Mouse (Mus musculus): Measurements from ENCODE around the gene Cbfb. TPM values are rescaled to one million over a fixed set of nuclear protein-coding genes. Genes with fewer than 3 reads are reported as not detected.
"Not testable (repeated sequence)": the region's sequence is repeated elsewhere in the genome, so short reads cannot be mapped to it uniquely, and the experiment has no call there.

Cbfb gene
- total RNA-seq, 2 experiments from 2014 or later: 26.1 to 27.3 TPM

- DNase-seq (ENCODE audit: low spot score in 2 of 2): no peak
Measured at GRCm38 (mm10) chr8:105178211-105178800, 7.8 kb downstream of the Cbfb start.

GRCm38 (mm10) chr8:105182201-105182600, 11.7 kb downstream of the Cbfb start:
- no peak for DNase-seq (ENCODE audit: low spot score in 2 of 2)

DNA sequence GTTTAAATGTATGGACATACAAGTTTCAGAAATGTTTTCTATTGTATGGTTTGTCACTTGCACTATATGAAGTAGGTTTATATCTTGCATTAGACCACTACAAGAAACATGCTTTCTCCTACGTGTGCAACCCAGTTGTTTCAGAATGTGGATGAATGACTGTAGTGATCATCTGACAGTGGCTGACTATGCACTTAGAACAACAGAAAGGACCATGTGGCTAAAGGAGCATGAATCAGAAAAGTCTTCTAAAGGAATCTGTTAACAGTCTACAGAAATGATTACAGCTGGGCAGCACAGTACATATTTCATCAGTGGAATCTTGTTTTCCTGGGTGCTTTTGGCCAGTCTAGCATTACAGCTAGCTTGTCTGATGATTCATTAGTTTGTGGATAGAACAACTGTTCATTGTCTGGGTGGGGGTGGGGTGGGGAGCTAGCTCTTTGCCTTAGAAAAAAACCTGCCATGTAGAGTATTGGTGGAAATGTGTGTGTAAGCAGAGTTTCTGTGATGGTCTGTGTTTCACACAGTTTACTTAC, 16.1 kb downstream of the Cbfb start:
- no peak for DNase-seq (ENCODE audit: low spot score in 2 of 2)

DNA sequence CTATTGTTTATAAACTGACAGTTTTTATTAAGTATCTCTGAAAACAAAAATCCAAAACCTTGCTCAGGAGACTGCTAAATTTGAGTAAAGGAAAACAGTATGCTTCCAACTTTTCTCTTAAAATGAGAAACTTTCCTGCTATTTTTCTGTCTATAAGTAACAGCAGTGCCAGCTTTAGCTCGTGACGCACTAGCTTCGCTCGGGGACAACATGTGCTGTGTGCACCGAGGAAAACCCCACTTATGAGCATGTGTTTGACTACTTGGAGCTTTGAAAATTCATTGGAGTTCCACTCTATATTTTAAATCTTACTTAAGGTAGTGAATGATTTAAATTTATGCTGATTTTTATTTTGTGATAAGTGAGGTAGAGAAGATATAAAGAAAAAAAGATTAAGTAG, 21.7 kb downstream of the Cbfb start:
- no peak for DNase-seq (ENCODE audit: low spot score in 2 of 2)

- DNase-seq (ENCODE audit: low spot score in 2 of 2): no peak
Measured at GRCm38 (mm10) chr8:105205748-105206147, 35.3 kb downstream of the Cbfb start.

GRCm38 (mm10) chr8:105206766-105207275, 36.3 kb downstream of the Cbfb start:
- DNase-seq (ENCODE audit: low spot score in 2 of 2): peak in 1 of 2 experiments; percentile 67

GRCm38 (mm10) chr8:105207675-105208273, 37.3 kb downstream of the Cbfb start:
- DNase-seq (ENCODE audit: low spot score in 2 of 2): no peak

DNA sequence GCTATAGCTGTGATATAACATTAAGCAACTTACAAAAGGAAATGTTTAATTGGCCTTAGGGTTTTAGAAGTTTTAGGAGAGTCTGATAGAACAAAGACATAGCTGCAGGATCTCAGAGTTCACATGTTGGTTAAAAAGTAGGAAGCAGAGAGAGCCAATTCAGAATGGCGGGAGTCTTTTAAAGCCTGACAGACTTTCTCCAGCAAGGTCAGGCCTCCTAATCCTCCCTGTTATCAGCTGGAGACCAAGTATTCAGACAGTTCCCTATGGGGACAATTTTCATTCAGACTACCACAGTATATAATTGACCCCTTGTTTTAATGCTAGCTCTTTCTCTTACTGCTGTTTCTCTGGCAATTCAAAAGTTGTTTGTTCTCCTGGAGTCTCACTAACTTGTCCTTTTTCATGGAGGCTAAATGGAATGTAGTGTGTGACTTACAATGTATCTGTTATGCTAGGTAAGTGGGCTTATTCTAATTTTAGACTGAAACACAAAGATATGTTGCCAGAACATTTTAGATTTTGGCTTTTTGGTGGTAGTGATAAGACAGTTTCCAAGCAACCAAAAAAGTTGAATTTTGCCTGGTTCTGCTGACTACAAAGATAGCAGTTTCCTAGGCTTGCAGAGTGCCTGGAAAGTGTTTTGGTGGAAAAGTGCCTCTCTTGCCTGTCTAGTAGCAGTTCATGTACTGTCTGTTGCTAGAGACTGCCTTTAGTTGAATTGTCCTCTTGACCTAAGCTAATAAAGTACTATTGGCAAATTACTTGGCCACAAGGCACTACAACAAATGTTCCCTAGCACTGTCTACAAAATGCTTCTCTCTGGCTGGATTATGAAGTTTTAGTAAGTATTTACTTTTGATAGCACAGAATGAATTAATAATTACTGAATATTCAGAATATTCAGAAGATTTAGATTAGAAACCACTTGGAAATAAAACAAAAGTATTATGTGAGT, 39.0 kb downstream of the Cbfb start:
- no peak for DNase-seq (ENCODE audit: low spot score in 2 of 2)

- DNase-seq (ENCODE audit: low spot score in 2 of 2): no peak
Measured at GRCm38 (mm10) chr8:105214104-105214503, 43.6 kb downstream of the Cbfb start.

GRCm38 (mm10) chr8:105217926-105218522, 47.5 kb downstream of the Cbfb start:
- DNase-seq (ENCODE audit: low spot score in 2 of 2): peak in 1 of 2 experiments; percentile 73

- DNase-seq (ENCODE audit: low spot score in 2 of 2): no peak
Measured at GRCm38 (mm10) chr8:105223850-105224249, 53.4 kb downstream of the Cbfb start.

DNA sequence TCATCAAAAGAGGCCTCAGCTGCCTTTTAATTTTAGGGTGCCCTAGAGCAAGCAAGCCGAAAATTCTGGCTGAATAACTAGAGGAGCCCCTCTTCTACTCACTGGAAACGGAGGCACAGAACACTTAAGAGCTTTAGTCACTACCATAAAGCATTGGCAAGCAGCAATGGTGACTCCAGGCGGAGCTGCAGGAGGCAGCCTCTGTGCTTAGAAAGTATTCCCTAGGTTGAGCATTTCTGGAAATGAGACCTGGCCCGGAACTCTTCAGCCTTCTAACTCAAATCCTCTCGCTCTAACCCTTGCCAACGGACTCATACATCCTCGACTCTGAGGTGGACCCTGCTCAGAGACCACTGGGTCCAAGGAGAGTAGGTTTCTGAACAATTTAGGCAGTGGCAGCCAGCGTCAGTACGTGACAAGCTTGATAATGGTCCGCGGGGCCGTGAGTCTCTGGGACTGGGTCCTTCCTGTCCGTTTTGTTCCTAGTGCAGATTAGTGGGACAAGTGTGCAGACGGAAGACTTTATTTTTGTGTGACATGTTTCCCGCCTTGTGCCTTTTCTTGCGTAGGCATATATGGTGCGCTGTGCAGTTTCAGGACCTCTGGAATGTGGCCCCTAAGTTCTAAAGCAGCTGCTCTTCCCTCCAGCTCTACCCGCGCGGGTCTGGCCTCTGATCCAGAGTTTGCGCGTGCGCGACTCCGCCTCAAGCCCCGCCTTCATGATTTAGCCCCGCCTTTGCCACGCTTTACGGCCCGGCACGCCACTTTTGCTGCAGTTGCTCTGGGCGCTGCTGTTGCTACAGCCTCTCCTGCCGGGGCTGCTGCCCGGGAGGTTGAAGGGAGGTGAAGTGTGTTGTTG, 54.2 kb downstream of the Cbfb start, which contains the start of gene D230025D16Rik:
TSS of gene D230025D16Rik (plus strand) at position 733 of the 859 bp plus-strand sequence.
- DNase-seq (ENCODE audit: low spot score in 2 of 2): peak; percentile 90 to 95

DNA sequence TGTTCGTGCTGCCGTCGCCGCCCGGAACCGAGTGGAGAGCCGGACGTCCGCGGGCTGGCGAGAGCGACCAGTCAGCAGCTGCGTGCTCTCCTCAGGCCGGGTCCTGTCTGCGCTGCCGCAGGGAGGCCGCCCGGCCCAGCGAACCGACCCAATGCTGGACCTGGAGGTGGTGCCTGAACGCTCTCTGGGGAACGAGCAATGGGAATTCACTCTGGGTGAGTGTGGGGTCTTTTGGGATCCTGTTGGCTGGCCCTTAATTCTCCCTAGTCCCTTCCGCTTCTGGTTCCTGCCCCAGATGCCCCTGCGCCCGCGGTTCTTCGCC, 54.8 kb downstream of the Cbfb start:
- no peak for DNase-seq (ENCODE audit: low spot score in 2 of 2)

DNA sequence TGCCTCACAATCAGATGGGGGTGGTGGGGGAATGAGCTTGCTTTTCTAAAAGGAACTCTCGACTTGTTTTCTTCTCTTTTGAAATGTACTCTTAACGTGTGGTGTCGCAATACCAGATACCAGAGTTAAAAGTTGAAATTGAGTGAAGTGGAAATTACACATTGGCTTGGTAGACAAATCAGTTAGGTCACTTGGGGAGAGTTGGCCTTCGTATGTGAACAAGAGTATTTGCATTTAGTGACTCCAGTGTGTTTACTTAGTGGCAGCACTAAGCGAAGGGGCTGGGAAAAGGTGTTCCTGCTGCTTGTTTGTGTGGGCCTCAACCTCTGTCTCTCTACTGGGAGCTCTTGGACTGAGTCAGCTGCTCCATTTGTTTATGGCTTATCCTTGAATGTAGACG, 55.4 kb downstream of the Cbfb start:
- DNase-seq (ENCODE audit: low spot score in 2 of 2): no peak

- no peak for DNase-seq (ENCODE audit: low spot score in 2 of 2)
Measured at GRCm38 (mm10) chr8:105231503-105232320, 61.2 kb downstream of the Cbfb start.

DNA sequence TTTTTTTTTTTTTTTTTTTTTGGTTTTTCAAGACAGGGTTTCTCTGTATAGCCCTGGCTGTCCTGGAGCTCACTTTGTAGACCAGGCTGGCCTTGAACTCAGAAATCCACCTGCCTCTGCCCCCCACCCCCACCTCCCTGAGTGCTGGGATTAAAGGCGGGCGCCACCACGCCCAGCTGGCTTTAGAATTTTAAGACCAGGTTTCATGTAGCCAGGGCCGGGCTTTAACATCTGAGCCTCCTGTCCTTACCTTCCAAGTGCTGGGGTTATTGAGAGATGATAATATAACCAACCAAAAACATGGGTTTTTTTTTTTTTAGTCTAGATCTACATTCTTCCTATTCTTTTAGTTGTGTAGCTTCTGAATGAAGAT, 61.8 kb downstream of the Cbfb start:
- DNase-seq (ENCODE audit: low spot score in 2 of 2): not testable (repeated sequence)

DNA sequence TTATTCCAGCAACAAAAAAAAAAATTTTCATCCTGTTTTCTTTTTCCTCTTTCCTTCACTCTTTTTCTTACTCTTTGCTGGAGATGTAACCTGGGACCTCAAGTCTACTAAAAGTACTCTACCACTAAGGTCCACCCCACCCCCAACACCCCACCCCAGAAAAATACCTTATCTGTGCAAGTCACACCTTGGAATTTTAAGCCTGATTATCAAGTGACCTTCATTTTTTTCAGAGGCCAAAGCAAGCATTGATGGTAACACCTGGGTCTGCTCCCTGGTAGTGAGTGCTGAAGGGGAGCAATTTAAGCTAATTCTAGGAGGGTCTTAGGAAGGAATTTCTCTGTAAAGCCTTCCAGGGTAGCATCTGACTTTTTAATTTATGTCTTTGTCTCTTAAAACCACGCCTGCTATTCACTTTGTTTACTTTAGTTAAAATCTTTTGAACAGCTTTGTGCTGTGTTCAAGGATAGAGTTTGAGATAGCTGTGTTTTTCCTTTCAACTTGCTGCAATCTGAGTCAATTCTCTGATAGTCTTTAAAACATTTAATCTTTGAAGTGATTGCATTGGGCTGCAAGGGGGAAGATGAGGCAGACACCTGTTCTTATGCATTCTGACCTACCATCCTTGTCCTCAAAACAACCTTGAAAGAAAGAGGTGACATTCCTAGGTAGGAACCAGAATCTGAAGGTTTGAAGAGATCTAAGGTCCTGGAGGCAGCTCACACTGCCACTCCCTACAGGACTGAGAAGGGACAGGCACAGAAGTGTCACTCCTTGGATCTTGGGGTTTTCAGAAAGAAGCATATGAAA, 62.9 kb downstream of the Cbfb start:
- no peak for DNase-seq (ENCODE audit: low spot score in 2 of 2)

GRCm38 (mm10) chr8:105235206-105235605, 64.7 kb downstream of the Cbfb start:
- DNase-seq (ENCODE audit: low spot score in 2 of 2): no peak

Data from layer of hippocampus, postnatal 14 days (tissue).